Mouse (Mus musculus) heart, adult 2 months (tissue): ENCODE results near the gene Ythdc1.
"Not testable (repeated sequence)": the region's sequence is repeated elsewhere in the genome, so short reads cannot be mapped to it uniquely, and the experiment has no call there.

Experiments
- CTCF ChIP-seq: fragments of 200-600 bp; IDR thresholded peaks from 2 replicates; pipeline ENCODE4 v1.8.1; 2022; ENCODE audit warnings: antibody characterized with exemption, mild to moderate bottlenecking, moderate library complexity
- EP300 ChIP-seq: fragments of 200-500 bp; IDR thresholded peaks from 2 replicates; pipeline ENCODE4 v1.6.1; 2011; ENCODE audit warnings: low read depth, low read length, control low read depth; ENCODE audit not compliant: insufficient read depth
- POLR2A ChIP-seq: fragments of 200-500 bp; IDR thresholded peaks from 2 replicates; pipeline ENCODE4 v1.6.1; 2011; ENCODE audit warnings: mild to moderate bottlenecking, low read depth, low read length, control low read depth; ENCODE audit not compliant: insufficient read depth

- TF ChIP-seq CTCF, EP300, POLR2A: not testable (repeated sequence)
These were observed 32.4 kb downstream of the Ythdc1 start for GRCm38 (mm10) chr5:86836378-86836777.
